Mouse (Mus musculus) lung, postnatal 36 days (tissue): ENCODE data around the gene Slc30a6.

Experiments used
- DNase-seq: peaks from one replicate; pipeline ENCODE4 v3.0.0; 2022; ENCODE audit warnings: mixed read lengths

The Slc30a6 gene

DNA sequence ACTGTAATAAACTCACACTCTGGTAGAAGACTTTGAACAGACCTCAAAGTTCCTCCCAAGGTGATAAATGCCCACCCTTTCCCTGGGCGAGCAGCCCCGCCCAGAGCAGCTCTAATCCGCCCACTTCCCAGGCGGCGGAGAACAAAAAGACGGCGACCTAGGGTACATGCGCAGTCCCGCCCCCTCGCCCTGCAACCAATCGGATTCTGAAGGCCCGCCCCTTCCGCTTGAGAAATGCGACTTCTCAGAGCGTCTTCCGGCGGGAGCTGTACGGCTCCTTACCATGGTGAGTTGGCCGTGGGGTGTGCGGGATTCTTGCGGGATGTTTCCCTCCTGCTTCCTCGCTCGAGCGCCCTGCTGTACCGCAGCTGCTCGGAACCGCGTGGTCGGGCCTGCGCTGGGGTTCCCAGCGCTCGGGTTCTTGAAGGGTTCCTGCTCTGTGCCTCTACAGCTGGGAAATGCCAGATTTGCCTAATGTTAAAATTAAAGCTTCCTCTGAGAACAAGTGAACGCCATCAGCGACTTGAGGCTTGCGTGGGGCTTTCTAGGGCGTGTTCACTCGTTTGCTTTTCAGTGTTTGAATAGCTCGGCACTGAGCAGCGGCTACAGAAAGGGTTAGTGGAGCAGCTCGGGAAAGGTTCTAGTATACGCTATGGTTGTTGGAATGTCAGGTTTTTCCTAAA lies at the start of gene Slc30a6:
Slc30a6 (plus strand) TSS at position 226 of the 683 bp plus-strand sequence.
- peak; percentile 99 for DNase-seq

DNA sequence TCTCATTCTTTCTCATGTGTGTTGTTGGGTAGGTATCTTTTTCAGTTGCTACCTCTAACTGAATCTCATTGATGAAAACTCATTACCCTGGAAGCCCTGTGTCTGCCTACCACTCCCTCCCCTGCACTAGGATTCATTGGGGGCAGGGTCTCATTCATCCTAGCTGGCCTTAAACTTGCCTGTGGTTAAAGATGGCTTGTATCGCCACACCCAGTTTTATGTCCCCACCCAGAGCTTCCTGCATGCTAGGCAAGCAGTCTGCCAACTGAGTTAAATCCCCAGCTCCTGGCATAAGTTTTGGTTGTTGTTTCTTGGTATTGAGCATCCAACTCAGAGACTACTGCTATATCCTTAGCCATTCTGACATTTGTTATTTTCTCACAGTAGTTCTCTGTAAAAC lies 31.8 kb upstream of the Slc30a6 start:
- DNase-seq = no peak

DNA sequence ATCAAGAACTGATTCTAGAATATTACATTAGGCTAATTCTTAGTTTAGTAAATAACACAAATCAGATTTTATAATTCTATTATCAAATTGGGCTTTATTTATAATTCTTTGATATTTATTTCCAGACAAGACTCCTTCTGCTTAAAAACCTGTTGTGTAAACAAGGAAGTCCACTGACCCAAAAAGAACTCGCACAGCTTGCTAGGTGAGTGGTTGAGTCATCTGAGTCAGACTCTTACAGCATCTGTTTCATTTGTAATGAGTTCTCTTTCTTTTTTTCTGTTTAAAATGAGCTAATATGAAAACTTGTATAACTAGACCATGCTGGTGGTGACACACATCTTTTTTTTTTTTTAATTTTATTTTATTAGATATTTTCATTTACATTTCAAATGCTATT lies 18.5 kb upstream of the Slc30a6 start:
- DNase-seq = peak; percentile 12

DNA sequence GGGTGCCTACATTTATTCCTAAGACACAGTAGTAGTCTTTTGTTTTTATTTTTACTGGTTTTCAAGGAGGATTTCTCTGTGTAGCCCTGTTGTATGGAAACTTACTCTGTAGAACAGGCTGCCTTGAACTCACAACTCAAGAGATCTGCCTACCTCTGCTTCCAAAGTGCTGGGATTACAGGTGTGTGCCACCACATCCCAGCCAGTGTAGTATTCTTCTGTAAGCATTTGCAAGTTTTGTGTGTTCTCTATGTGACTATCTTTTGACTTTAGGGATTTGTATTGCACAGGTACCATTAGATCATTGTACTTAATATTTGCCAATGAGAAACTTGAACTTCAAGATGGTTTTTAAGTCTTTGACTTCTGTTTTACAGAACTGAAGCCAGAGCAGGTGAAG lies 8.8 kb upstream of the Slc30a6 start:
- no peak for DNase-seq

DNA sequence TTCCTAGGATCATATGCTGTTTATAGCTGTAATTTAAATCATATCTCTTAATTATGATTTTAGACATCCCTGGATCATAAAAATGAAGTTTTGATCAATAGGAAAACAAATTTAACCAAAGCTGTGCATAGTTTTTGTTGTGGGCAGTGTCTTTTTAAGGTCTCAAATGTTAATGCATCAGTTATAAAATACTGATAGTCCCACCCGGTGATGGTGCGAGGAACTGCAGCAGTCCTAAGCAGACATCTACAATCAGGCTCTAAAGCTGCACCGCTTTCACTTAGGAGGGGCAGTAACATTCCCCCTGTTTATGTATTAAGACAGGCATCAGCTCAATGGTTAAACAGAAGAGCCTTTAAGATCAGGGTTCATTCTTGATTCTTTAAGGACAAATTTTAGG lies 5.6 kb upstream of the Slc30a6 start:
- DNase-seq = no peak

DNA sequence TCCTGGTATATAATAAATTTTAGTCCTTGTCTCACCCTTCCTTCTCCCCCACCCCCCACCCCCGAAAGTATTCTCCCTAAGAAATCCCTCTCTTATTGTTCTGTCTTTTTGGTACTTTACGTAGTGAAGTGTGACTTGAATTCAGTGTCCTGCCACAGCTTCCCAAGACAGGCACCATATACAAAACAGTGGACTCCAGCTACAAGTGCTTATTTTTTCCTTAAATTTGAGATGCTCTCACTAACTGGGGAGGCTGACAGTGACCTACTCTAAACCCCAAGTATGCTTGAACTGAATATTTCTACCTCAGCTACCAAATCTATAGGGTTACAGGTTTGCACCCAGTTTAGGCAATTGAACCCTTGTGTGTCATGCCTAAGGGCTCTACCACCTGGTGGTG lies 1.0 kb upstream of the Slc30a6 start:
- DNase-seq = no peak

DNA sequence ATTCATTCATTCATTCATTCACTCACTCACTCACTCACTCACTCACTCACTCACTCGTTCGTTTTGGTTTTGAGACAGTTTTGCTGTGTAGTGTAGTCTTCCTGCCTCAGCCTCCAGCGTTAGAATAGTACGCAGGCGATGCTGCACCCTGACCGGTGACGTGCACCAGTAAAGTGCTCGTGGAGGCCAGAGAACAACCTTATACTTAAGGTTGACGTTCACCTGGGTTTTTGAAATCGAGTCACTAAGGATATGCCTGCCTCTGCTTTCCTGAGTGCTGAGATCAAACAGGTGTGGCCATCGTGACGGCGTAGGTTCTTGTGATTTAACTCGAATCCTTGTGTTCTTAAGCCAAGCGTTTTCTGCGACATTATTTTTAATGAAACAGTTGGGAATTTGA lies 553 bp upstream of the Slc30a6 start:
- DNase-seq = peak; percentile 6

DNA sequence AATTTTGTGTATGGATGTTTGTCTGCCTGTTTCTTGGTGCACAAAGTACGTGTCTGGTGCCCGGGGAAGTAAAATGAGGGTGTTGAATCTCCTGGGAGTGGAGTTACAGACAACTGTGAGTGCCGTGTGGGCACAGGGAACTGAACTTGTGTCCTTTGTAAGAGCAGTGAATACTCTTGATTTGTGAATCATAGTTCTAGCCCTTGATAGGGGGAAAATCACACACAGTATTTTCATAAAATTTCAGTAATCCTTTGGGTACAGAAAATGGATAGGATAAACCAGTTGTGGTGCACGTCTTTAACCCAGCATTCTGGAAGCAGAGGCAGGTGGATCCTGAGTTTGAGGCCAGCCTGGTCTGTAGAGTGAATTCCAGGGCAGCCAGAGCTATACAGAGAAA lies 1.4 kb downstream of the Slc30a6 start:
- DNase-seq = no peak

DNA sequence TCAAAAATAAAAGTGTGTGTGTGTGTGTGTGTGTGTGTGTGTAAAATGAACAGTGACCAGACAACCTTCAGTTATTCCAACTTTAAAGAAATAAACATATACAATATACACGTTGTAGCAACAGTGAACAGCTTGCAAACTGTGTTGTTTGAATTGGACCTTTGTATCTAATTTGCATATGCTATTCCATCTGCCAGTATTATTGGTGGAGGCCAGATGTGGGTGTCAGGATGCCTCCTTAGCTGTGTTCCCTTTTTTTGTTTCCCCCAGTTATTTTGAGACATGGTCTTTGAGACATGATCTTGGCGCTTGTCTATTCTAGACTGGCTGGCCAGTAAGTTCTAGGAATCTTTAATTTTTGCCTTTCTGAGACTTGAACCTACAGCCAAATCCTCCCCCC lies 1.8 kb downstream of the Slc30a6 start:
- DNase-seq = no peak

DNA sequence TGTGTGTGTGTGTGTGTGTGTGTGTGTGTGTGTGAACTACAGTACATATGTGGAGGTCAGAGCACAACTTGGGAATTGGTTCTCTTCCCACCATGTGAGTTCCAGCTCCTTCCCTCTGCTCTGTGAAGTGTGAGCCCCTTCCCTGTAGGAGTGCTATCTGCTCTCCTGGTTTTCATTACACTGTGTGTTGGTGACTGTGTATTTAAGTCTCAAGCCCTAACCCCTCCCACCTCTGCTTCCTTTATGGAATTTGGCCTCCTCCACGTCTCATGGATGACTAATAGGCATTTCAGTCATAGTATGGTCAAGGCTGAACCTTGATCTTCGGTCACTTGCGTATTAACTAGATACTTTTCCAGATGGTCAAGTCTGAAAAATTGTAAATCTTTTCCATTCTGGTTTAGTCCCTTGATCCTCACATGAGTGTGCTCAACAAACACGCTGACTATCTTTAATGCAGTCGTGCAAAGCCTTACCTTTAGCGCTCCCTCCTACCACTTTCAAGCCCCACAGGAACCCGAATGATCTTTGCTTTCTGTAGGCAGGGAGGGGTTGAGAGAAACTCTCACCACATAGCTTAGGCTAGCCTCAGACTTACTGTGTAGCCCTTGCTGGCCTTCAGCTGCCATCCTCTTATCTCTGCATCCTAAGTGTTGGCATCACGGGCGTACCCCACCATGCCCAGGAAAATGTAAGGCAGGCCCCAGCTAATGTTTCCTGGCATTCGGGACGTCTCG lies 7.2 kb downstream of the Slc30a6 start:
- DNase-seq = no peak

DNA sequence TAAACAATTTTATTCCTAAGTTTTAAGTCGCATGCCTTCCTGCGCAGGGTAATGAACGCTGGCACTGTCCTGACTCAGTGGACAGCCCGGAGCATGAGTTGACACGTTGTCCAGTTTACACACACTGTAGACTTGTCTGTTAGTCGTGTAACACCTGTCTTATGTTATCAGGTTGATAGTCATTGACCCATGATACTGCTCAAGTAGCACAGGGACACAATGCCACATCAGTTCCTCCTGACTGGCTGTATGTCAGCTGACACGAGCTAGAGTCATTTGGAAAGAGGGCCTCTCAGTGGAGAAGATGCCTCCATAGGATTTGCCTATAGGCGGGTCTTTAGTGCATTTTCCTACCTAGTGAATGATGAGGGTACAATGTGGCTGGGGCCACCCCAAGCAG lies 11.1 kb downstream of the Slc30a6 start:
- no peak for DNase-seq

DNA sequence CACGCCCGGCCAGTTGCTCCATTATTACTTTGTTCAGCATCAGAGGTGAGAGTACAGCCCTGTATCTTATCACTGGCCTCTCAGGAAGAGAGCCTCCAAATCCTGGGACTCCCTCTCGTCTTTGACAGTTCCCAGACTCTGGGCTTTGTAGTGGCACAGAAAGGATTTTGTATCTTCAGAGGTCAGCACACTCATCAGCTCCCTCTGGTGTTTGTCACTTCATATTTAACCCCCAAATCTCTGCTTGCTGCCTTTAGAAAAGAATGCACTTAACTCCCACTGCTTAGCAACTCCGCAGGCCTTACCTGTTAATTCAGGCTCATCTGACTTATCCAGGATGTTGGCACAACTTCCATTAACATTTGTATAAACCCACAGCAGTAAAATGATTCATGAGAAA lies 14.3 kb downstream of the Slc30a6 start:
- no peak for DNase-seq

DNA sequence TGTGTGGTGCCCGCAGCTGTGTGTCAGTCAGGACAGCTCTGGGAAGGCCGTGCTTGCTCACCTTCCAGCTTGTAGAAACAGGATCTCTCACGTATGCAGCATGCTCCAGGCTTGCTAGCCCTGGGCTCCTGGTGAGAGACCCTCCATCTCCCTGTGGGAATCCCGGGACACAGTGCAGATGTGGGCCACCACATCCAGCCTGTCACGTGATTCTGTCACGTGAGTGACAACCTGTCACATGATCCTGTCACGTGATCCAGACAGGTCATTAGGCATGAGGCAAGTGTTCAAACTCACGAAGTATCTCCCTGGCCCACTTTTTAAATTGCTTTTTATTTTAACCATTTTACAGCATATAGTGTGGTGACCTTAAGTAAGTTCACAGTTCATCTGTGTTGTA lies 17.9 kb downstream of the Slc30a6 start:
- no peak for DNase-seq

DNA sequence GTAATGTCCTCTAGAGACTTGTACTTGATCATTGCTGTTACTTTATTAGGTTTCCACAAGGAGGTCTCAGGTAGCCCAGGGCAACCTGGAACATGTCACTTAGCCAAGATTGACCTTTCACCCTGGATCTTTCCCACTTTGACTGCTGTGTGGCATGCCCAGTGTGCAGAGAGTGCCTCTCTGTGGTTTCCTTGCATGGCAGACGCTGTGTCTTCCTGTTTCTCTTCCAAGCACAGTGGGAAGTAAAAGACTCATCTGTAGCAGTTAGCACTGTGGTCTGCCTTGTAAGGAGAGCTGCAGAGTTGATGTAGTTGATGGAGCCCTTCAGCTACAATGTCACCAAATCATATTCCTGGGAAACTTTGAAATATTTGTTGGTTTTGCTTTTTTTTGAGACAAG lies 19.3 kb downstream of the Slc30a6 start:
- no peak for DNase-seq

DNA sequence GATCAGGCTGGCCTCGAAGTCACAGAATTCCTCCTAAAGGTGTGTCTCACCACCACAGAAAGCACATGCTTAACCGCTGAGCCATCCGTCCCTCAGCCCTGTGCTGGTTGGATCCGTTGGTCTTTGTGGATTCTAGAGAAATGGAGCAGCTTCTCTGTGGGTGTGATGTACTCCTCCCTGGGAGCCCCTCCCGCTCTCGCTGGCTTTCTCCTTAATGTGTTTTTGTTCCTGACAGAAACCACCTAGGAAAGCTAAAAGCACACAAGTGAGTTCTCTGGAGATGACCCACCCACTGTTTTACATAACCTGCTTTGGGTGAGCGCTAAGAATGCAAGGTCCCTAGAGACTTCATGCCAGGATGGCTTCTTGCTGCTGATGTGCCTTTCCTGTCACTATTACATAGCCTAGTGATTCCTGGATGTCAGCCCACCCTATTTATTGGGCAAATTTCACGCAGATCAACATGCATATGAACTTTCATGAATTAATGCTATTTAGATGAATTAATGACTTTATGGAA lies 21.5 kb downstream of the Slc30a6 start:
- no peak for DNase-seq

DNA sequence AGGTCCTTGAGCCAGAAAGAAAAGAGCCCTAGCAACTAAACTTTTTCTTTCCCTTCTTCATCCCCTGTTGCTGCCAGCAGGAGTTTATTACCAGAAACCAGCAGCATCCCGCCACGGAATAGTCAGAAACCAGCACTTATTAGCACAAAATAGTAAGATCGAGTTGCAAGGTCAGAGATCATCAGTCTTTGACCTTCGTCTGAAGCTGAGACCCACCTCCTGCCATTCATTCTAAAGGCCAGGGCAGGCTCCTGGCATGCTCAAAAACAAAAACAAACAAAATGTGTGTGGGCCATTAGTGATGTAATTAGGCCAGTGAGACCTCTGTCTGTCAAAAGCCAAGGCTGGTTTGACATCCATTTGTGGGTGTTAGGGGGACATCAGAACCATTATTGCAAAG lies 22.8 kb downstream of the Slc30a6 start:
- no peak for DNase-seq

DNA sequence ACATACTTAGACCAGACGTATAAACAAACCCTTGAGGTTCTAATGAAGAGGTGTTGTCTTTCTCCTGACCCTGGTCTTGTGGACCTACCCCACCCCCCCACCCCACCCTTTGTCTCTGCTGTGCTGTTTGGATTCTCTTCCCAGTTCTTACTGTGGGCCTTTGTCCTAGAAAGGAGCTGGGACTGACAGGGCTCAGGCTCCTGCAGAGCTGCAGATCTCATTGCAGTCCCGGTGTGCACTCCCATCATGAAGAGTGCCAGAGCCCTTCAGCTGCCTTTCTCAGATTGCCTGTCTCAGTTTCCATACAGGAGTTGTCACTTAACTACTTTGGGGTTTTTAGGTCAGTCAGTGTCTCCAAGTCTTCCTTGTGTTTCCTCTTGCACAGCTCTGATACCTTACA lies 25.2 kb downstream of the Slc30a6 start:
- DNase-seq = no peak

DNA sequence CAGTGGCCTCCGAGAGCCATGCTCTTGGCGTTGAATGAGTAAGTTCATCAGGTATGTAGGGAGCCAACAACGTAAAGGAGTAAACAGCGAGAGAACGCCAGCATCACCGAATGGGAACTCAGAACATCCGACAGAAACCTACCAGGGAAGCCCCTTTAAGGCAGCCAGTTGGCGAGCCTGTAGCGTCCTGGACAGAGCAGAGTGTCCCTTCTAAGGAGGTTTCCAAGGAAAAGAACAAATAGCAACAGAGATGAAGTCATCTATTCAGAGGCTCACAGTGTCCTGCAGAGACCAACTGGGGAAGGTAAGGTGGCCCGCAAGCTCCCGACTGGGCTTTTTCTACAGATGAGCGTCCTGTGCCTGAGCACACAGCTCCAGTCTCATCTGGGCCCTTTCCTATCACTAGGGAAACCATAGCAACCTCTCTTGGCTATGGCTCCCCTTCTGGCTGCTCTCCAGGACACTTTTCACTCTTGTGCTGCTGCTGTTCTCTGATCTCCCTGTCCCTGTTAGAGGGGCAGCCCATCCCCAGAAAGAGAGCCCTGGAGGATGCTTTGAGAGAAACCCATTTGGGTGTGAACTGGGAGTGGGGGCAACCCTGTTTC lies 29.1 kb downstream of the Slc30a6 start:
- DNase-seq = no peak

DNA sequence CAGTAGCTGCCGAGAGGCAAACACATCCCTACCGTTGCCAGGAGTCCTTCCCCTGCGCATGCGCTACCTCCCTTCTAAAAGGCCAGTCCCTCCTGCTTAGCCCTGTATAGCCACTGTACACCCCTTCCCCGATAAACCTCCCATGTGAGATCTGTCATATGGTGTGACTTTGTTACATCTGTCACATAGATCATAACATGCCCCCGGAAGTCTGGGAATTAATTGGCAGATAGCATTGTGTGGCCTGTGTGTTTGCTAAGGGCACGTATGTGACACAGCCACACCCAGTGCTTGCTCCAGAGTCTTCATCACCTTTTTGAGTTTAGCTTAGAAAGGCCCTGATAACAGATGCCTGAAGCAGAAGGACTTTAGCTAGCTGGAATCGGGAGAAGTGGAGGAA lies 34.7 kb downstream of the Slc30a6 start:
- no peak for DNase-seq

DNA sequence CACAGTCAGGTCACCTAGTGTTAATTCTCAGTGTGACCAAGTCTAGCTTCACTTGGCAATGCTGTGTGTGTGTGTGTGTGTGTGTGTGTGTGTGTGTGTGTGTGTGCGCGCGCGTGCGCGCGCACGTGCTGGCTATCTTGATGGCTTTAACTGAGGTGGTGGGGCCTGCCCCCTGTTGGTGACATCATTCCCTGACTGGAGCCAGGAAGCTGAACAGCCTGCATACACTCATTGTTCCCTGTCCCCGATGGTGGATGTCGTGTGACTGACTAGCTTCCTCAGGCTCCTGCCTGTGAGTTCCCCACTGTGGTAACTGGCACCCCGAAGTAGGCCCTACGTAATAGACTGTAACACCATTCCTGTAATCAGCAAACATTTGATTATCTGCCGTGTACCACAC lies 36.1 kb downstream of the Slc30a6 start:
- peak; percentile 18 for DNase-seq

DNA sequence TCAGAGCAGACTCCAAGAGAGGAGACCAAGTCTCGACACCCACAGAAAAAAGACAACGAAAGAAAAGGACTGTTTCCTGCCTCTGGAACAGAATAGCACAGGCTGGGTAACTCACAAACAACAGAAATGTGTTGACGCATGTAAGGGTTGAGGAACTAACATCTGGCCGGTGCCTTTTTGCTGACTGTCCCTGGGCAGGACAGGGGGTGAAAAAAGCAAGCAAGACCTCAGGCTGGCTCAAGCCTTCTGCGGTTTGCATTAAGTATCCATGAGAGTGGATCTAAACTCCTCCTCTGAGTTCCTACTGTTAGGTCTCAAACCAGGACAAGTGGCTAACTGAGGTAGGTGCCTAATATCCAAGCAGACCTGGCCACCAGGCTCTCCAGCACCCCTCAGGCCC lies 37.2 kb downstream of the Slc30a6 start:
- no peak for DNase-seq

DNA sequence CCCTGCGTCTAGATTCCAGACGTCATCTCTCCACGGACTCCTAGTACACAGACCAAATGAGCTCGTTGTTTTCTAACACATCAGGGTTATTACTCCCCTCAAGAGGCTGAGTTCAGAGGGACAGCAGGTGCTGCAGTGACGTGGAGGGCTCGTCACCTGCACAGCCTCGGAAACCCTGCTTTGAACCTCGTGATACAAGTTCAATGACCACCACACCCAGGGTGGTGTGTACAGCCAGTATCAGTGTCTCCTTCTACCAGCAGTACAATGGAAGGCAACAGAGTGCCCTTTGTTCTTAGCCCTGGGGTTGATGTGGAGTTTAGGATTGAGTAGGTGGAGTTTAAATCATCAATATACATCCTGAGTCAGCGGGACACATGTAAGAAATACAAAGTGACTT lies 42.4 kb downstream of the Slc30a6 start:
- DNase-seq = no peak

DNA sequence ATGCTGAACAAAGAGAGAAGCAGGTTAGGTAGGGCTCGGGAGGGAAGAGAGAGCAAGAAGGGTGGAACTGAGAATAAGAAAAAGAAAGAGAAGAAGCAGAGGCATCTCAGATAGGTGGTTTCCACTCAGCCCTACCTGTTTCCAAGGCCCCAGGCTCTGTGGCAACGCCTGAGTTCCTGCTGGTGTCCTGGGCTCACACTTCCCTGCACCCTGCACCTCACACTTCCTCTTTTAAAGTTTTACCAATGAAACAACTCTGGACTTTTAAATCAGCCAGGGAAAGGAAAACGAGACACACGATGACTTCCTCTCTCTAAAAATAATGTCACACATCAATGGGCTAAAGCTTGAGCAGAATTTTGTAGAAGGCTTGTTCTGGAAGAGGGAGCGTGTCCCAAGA lies 45.1 kb downstream of the Slc30a6 start:
- no peak for DNase-seq

DNA sequence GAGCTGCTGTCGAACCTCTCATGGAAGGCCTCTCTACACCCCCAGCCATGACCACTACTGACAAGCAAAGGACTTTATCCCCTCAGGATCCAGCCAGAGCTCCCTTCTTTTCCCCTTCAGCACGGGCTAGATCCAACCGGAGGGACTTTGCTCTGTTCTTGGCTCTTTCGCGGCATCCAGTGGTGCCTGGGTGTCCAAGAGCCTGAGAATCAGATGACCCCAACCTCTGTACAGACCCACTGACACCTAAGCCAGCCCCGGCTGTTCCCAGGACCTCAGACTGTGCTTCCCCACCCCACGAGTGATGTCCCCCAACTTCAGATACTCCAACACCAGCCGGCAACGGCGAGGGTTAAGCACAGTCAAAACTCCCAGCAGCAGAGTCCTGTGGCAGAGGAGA lies 54.4 kb downstream of the Slc30a6 start:
- no peak for DNase-seq
